Mouse (Mus musculus): ENCODE data around the gene Ppp1r14b. TPM values are rescaled to one million over a fixed set of nuclear protein-coding genes. Genes with fewer than 3 reads are reported as not detected.
A peak's percentile ranks its signal among the peaks of the same experiment; 100 is the strongest.

Ppp1r14b gene
- polyA plus RNA-seq, 1 experiment from 2014 or later = 168 TPM

DNA sequence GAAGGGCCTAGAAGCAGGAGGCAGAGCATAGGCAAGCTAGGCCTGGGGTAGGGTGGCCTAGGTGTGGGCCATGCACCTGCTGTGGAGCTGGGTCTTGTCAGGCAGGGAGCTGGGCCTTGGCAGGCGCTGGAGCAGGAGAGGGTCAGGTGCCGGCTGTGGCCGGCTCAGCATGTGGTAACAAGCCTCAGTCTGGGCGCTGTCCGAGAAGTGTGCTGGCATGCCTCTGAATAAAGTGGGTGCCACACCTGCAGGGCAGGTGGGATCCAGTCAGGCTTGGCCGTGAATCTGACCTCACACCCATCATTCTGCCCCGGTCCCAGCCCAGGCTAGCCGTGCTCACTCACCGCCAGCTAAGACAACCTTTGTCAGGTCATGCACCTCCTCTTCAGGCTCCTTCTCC, 39.2 kb downstream of the Ppp1r14b start:
- Histone ChIP-seq H3K27ac (no peak overlapping the region), H3K36me3 (peaks cover 22% of the 10 kb centered on the region; the same call in 1 of the 2 replicates), H3K4me2 (no peak overlapping the region), H3K9ac (no peak overlapping the region), H3K9me3 (no peaks in the 10 kb centered on the region), H3K4me1 (0 out of 2 replicates have a peak, but pooled peaks cover 2% of the 10 kb centered on the region), H3K27me3 (no peaks in the 10 kb centered on the region), H3K4me3 (no peak overlapping the region)
- 85% methylated on average over 9 of the region's 9 CpGs for WGBS
- no peak for ATAC-seq (ENCODE audit: insufficient number of reproducible peaks, low FRiP score, low TSS enrichment, low read depth)

DNA sequence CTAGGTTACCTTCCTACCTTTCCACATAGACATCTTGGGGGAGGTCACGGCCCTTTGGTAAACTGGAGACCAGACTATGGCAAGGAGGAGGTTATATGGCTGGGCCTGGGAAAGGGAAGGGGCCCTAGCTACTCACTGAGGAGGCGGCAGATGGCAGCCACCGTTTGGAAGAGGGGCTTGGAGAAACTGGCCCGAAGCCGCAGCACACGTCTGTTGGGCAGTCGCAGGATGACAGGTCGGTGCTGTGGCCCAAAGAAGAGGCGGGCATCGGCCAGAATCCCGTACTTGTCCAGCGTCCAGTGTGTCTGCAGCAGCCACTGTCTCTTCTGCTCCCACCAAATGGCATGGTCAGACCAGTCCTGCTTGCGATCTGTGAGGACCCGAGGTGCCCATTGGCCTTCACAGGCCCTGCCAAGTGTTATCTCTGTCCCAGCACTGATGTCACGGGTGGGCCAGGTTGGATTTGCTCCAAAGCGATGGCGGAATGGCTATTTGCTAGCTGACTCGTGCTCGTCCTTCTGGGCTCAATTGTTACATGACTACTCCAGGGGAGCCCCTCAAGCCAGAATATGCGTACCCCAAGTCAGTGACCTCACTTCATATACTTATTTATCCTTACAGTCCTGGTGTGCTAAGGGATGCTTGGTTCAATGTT, 39.8 kb downstream of the Ppp1r14b start:
- H3K9ac ChIP-seq = no peak overlapping the region
- ATAC-seq (ENCODE audit: insufficient number of reproducible peaks, low FRiP score, low TSS enrichment, low read depth) = no peak
- 90% methylated on average over 20 of the region's 20 CpGs for WGBS
- no peak overlapping the region for H3K4me3 ChIP-seq
- no peaks in the 10 kb centered on the region for H3K9me3 ChIP-seq
- H3K36me3 ChIP-seq = peaks cover 29% of the 10 kb centered on the region
- no peak overlapping the region for H3K27ac ChIP-seq
- no peaks in the 10 kb centered on the region for H3K27me3 ChIP-seq
- 0 out of 2 replicates have a peak, but pooled peaks cover 2% of the 10 kb centered on the region for H3K4me1 ChIP-seq
- no peak overlapping the region for H3K4me2 ChIP-seq

DNA sequence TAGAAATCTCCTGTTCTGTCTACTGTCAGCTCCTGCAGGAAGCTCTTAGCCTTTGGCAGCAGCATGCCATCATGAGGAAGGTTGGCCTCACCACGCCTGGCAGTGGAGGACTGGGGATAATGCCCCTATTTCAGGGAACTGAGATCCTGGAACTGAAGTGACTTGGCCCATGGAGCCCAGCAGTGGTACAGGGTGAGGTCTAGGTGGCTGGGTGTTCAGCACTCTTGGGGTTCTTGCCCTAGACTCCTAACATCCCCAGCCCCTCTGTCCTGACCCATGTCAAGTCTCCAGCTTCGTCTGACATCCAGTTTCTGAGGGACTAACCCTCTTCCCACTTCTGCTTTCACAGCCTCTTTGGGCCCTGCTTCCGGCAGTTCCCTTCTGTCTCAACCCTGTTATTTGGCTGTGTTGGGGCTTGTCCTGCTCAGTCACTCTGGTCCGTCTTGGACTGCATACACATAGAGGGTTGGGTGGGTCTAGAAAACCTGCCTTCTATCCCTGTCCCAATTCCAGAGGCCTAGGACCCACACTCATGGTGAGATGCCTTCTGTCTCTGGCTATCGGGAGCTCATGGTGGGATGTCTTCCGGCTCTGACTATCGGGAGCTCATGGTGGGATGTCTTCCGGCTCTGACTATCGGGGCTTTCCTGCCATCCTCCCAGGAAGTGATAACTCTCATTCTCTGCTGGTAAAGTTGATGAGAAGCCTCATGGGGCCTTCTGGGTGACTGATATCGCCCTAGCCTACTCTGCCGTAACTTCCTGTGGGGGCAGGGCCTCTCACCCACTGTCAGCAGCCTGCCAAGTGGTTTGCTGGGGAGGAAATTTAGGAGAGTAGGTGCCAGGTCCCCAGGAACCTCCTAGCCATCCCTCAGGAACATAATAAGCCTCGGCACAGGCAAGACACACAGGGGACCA, 43.0 kb downstream of the Ppp1r14b start:
- ATAC-seq (ENCODE audit: insufficient number of reproducible peaks, low FRiP score, low TSS enrichment, low read depth) = no peak
- Histone ChIP-seq H3K9me3 (no peaks in the 10 kb centered on the region), H3K4me2 (no peak overlapping the region), H3K27me3 (no peaks in the 10 kb centered on the region), H3K27ac (peak overlapping the region; percentile 17; the same call in 1 of the 2 replicates), H3K9ac (no peak overlapping the region), H3K4me1 (0 out of 2 replicates have a peak, but pooled peaks cover 2% of the 10 kb centered on the region), H3K4me3 (no peak overlapping the region), H3K36me3 (peaks cover 61% of the 10 kb centered on the region)
- 72% methylated on average over 12 of the region's 12 CpGs for WGBS

- Histone ChIP-seq H3K27me3 (no peaks in the 10 kb centered on the region), H3K9me3 (no peaks in the 10 kb centered on the region), H3K4me3 (no peak overlapping the region), H3K4me1 (0 out of 2 replicates have a peak, but pooled peaks cover 2% of the 10 kb centered on the region), H3K36me3 (peaks cover 68% of the 10 kb centered on the region), H3K9ac (no peak overlapping the region), H3K27ac (0 out of 2 replicates have a peak overlapping the region, but pooled peaks have one; percentile 17), H3K4me2 (no peak overlapping the region)
- ATAC-seq (ENCODE audit: insufficient number of reproducible peaks, low FRiP score, low TSS enrichment, low read depth) = no peak
- 80% methylated on average over 11 of the region's 11 CpGs for WGBS
These were observed 43.8 kb downstream of the Ppp1r14b start for GRCm38 (mm10) chr19:7018546-7018945.

- no peak within 1 kb of the TSS for H3K9ac ChIP-seq
- peaks cover 67% of the 10 kb centered on the region for H3K36me3 ChIP-seq
- 89% methylated on average over 5 of the region's 5 CpGs for WGBS
- no peak within 1 kb of the TSS for H3K4me3 ChIP-seq
- H3K27ac ChIP-seq = peak within 1 kb of the TSS; percentile 17; the same call in 1 of the 2 replicates
- ATAC-seq (ENCODE audit: insufficient number of reproducible peaks, low FRiP score, low TSS enrichment, low read depth) = no peak
- no peaks in the 10 kb centered on the region for H3K9me3 ChIP-seq
- no peak within 1 kb of the TSS for H3K4me2 ChIP-seq
- H3K4me1 ChIP-seq = no peaks in the 10 kb centered on the region
- H3K27me3 ChIP-seq = no peaks in the 10 kb centered on the region
These were observed 44.4 kb downstream of the Ppp1r14b start, which contains the start of gene Fermt3 for GRCm38 (mm10) chr19:7019191-7019590. Fermt3 (minus strand) TSS chr19:7019469.

DNA sequence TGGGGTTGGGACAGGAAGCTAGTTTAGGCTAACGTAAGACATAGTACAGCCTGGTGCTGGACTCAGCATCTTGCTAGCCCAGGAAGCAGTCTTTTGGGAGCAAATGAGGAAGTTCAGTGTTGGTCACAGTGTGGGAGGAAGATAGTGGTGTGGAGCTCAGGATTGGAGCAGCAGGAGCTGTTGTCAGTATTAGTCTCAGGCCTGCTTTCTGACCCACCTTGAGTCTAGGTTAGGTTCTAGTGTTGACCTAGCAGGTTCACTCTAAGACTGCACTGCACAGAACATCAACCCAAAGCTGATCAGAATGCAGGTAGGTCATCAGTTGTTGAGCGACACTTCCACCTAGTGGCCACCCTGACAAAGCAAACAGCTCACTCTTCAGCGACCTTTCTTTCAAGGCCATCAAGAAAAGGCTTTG, 45.5 kb downstream of the Ppp1r14b start:
- Histone ChIP-seq H3K4me1 (no peaks in the 10 kb centered on the region), H3K27ac (no peak overlapping the region), H3K4me3 (no peak overlapping the region), H3K9me3 (no peaks in the 10 kb centered on the region), H3K4me2 (no peak overlapping the region), H3K27me3 (no peaks in the 10 kb centered on the region), H3K36me3 (peaks cover 74% of the 10 kb centered on the region), H3K9ac (no peak overlapping the region)
- ATAC-seq (ENCODE audit: insufficient number of reproducible peaks, low FRiP score, low TSS enrichment, low read depth) = 0 out of 2 replicates have a peak, but pooled peaks have one; percentile 21
- 45% methylated on average over 3 of the region's 3 CpGs for WGBS

Other genes with a start within 250 kb of the Ppp1r14b start
- 33.5 and 36.1 TPM in 2 replicates for gene Rps6ka4, start 134.3 kb upstream of the Ppp1r14b start, polyA plus RNA-seq (2015; fragmentation: Nextera tagmentation; extraction: Ambion mirVana)
- gene Ccdc88b, start 116.8 kb upstream of the Ppp1r14b start, polyA plus RNA-seq (2015; fragmentation: Nextera tagmentation; extraction: Ambion mirVana) = 1.2 and 1.7 TPM in 2 replicates
- 123 and 138 TPM in 2 replicates for gene Trmt112, start 65.3 kb upstream of the Ppp1r14b start, polyA plus RNA-seq (2015; fragmentation: Nextera tagmentation; extraction: Ambion mirVana)
- gene Prdx5, start 64.9 kb upstream of the Ppp1r14b start, polyA plus RNA-seq (2015; fragmentation: Nextera tagmentation; extraction: Ambion mirVana) = 349 and 392 TPM in 2 replicates
- gene Esrra, start 53.2 kb upstream of the Ppp1r14b start, polyA plus RNA-seq (2015; fragmentation: Nextera tagmentation; extraction: Ambion mirVana) = 11.1 and 11.4 TPM in 2 replicates
- 6.7 and 7.9 TPM in 2 replicates for gene Catsperz, start 49.6 kb upstream of the Ppp1r14b start, polyA plus RNA-seq (2015; fragmentation: Nextera tagmentation; extraction: Ambion mirVana)
- gene Kcnk4, start 40.5 kb upstream of the Ppp1r14b start, polyA plus RNA-seq (2015; fragmentation: Nextera tagmentation; extraction: Ambion mirVana) = 1.5 and 1.7 TPM in 2 replicates
- gene Bad, start 33.1 kb upstream of the Ppp1r14b start, polyA plus RNA-seq (2015; fragmentation: Nextera tagmentation; extraction: Ambion mirVana) = 92.3 and 94.7 TPM in 2 replicates
- 35.2 and 38.9 TPM in 2 replicates for gene Gpr137, start 32.5 kb upstream of the Ppp1r14b start, polyA plus RNA-seq (2015; fragmentation: Nextera tagmentation; extraction: Ambion mirVana)
- 48.4 and 50.5 TPM in 2 replicates for gene Plcb3, start 1.5 kb downstream of the Ppp1r14b start, polyA plus RNA-seq (2015; fragmentation: Nextera tagmentation; extraction: Ambion mirVana)
- 117 and 124 TPM in 2 replicates for gene Fkbp2, start 5.5 kb downstream of the Ppp1r14b start, polyA plus RNA-seq (2015; fragmentation: Nextera tagmentation; extraction: Ambion mirVana)
- 39.9 and 46.3 TPM in 2 replicates for gene Vegfb, start 12.7 kb downstream of the Ppp1r14b start, polyA plus RNA-seq (2015; fragmentation: Nextera tagmentation; extraction: Ambion mirVana)
- gene Dnajc4, start 17.6 kb downstream of the Ppp1r14b start, polyA plus RNA-seq (2015; fragmentation: Nextera tagmentation; extraction: Ambion mirVana) = 23.8 and 30.6 TPM in 2 replicates
- 21.7 and 24.1 TPM in 2 replicates for gene Nudt22, start 21.1 kb downstream of the Ppp1r14b start, polyA plus RNA-seq (2015; fragmentation: Nextera tagmentation; extraction: Ambion mirVana)
- 11.9 and 12.2 TPM in 2 replicates for gene Trpt1, start 21.2 kb downstream of the Ppp1r14b start, polyA plus RNA-seq (2015; fragmentation: Nextera tagmentation; extraction: Ambion mirVana)
- gene Fermt3, start 44.5 kb downstream of the Ppp1r14b start, polyA plus RNA-seq (2015; fragmentation: Nextera tagmentation; extraction: Ambion mirVana) = 13.1 TPM in 2 replicates
- 207 and 226 TPM in 2 replicates for gene Stip1, start 65.0 kb downstream of the Ppp1r14b start, polyA plus RNA-seq (2015; fragmentation: Nextera tagmentation; extraction: Ambion mirVana)
- 18.2 and 27.2 TPM in 2 replicates for gene Macrod1, start 81.8 kb downstream of the Ppp1r14b start, polyA plus RNA-seq (2015; fragmentation: Nextera tagmentation; extraction: Ambion mirVana)
- gene Flrt1, start 130.8 kb downstream of the Ppp1r14b start, polyA plus RNA-seq (2015; fragmentation: Nextera tagmentation; extraction: Ambion mirVana) = 5.6 and 5.8 TPM in 2 replicates
- 183 and 197 TPM in 2 replicates for gene Otub1, start 231.3 kb downstream of the Ppp1r14b start, polyA plus RNA-seq (2015; fragmentation: Nextera tagmentation; extraction: Ambion mirVana)
- 676 and 682 TPM in 2 replicates for gene Cox8a, start 242.6 kb downstream of the Ppp1r14b start, polyA plus RNA-seq (2015; fragmentation: Nextera tagmentation; extraction: Ambion mirVana)

Measured in limb, embryonic 15.5 days (tissue).